Mouse (Mus musculus): ENCODE data around the gene Tec.
"Not testable (repeated sequence)": the region's sequence is repeated elsewhere in the genome, so short reads cannot be mapped to it uniquely, and the experiment has no call there.

The Tec gene

DNA sequence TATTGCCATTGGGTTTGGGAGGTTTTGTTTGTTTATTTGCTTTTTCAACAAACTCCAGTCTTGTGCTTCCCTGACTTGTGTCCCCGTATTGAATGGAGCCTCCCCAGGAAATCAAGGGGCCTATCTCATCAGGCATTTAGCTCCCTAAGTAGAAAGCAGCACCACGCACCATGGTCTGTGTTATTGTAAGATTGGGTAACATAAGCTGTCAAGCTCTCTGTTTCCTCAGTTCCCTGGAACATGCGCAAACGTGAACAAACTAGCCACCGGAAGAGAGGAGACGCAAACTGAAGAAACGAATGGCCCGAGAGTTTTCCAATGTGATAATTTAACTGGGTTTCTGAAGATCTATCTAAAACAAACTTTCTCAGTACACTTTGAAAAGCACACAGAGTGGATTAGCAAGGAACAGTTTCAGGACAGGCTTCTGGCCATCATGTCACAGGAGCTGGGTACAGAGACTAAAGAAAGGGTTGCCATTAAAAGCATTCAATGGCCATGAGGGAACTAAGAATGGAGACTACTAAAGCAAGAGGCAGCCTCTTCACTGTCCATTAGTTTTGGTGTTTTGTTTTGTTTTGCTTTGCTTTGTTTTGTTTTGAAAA, 48.1 kb downstream of the Tec start:
- DNase-seq (ENCODE audit: low spot score) = no peak

GRCm38 (mm10) chr5:72818513-72819180, 49.6 kb downstream of the Tec start:
- DNase-seq (ENCODE audit: low spot score) = no peak

- DNase-seq (ENCODE audit: low spot score) = no peak
These were observed 50.7 kb downstream of the Tec start for GRCm38 (mm10) chr5:72817523-72818091.

DNA sequence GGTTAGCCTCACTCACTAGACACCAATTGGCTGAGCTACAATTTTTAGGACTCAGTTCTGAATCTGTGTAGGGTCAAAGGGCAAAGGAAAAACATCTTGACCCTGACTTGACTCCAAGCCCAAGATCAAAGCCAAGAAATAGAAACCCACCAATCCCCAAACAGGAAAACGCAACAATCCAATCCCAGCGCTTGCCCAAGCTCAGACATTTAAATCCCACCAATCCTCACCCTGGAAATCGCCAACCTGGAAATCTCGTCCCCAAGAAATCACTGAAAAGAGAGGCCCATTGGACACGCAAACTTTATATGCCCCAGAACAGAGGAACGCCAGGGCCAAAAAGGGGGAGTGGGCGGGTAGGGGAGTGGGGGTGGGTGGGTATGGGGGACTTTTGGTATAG, 51.3 kb downstream of the Tec start:
- DNase-seq (ENCODE audit: low spot score) = not testable (repeated sequence)

GRCm38 (mm10) chr5:72816491-72816890, 51.8 kb downstream of the Tec start:
- no peak for DNase-seq (ENCODE audit: low spot score)

DNA sequence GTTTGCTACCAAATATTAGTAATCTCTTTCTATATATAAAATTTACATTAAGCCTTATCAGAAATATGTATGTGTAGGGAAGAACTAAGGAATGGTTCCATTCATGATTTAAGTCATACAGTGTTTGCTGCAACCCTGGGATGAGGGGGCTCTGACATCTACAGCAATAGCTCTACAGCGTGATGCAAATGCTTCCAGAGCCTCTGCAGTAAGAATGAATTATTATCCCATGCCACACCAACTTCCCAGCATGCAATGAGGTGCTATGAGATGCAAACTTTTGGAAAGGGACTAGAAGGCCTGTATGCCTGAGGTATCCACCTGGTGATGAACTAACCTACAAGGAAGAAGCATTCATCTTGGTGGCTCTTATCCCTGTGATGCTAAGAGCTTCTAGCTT, 52.2 kb downstream of the Tec start:
- DNase-seq (ENCODE audit: low spot score) = no peak

GRCm38 (mm10) chr5:72815361-72815760, 52.9 kb downstream of the Tec start:
- no peak for DNase-seq (ENCODE audit: low spot score)

DNA sequence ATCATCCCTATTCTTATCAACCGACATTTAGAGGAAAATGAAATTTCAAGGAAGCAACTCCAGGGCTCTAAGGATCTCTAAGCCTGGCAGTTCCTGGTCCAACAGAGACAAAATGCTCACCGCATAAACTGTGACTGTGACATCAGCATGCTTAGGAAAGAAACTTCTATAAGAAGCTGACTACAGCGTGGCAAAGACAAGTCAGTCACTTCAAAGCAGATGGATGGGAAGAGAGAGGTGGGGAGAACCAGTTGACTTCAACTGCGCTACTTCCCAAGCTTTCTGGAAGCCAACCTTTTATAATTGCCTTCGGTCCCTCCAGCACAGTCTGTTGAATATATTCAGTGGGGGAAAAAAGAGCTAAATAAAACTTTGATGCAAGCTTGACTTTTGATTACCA, 54.2 kb downstream of the Tec start:
- no peak for DNase-seq (ENCODE audit: low spot score)

DNA sequence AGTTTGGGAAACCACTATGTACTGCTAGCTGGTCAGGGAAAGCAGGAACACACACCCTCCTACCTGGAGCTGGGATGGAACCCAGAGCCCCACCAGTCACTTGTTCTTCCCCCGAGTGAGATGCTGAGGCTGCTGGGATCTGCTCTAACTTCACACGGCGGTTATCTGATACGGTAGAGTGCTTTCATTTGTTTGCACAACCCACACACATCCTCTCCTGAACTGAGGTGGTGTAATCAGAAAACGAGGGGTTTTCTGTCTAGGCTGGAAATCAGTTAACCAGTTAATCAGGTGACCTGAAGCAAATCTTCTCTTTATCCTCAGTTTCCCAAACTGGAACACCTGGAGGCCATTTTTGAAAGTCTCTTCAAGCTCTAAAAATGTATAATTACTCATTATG, 55.4 kb downstream of the Tec start:
- DNase-seq (ENCODE audit: low spot score) = no peak

- DNase-seq (ENCODE audit: low spot score) = no peak
These were observed 56.0 kb downstream of the Tec start for GRCm38 (mm10) chr5:72812328-72812727.

DNA sequence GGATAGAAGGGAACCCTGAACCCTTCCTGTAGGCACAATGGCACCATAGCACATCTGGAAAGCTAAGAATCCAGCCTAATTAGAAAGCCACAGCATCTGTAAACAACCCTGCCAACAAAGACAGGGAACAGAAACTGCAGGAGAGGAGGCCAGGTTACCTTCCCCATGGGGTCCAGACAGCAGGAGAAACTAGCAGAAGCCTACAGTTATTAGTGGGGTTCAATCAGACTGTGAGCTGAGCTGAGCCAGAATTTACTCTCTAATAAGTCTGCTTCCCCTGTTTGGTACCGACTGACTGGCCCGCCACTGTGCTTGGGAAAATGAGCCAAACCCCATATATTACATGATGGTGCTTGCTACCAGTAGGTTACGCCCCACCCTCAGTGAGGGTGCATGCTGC, 56.9 kb downstream of the Tec start:
- DNase-seq (ENCODE audit: low spot score) = no peak

GRCm38 (mm10) chr5:72810990-72811389, 57.3 kb downstream of the Tec start:
- no peak for DNase-seq (ENCODE audit: low spot score)

GRCm38 (mm10) chr5:72809480-72809879, 58.8 kb downstream of the Tec start:
- DNase-seq (ENCODE audit: low spot score) = no peak

DNA sequence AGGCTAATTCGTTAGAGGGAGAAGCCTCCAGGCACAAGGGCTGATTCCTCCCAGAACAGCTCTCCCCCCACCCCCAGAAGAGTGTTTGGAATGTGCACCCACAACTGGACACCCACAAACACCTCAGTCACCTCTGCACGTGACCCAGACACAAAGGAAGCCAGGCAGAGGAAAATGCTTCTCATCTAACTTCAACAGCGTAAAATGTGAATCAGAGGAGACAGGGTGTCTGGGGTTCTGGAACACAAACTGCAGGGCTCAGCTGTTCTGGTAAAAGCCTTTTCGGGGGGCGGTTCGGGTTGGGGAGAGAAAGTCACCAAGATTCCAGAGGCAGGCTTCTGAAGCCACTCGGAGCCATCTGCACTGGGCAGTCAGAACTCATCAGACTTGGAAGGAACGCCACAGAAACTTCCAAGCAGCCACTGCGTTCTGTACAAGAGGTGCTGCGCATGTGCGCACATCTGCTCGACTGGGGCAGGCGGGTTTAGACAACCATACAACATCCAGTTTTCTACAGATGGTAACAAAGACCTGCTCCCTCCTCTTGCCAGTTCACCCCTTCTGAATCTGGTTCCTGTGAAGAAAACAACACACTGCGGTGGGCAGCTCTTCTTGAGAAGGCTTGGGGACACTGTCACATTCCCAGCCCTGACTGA, 59.7 kb downstream of the Tec start:
- DNase-seq (ENCODE audit: low spot score) = peak; percentile 39

- no peak for DNase-seq (ENCODE audit: low spot score)
These were observed 65.4 kb downstream of the Tec start for GRCm38 (mm10) chr5:72802851-72803250.

GRCm38 (mm10) chr5:72798563-72798962, 69.7 kb downstream of the Tec start:
- no peak for DNase-seq (ENCODE audit: low spot score)

GRCm38 (mm10) chr5:72796186-72796613, 72.1 kb downstream of the Tec start:
- DNase-seq (ENCODE audit: low spot score) = peak; percentile 34

DNA sequence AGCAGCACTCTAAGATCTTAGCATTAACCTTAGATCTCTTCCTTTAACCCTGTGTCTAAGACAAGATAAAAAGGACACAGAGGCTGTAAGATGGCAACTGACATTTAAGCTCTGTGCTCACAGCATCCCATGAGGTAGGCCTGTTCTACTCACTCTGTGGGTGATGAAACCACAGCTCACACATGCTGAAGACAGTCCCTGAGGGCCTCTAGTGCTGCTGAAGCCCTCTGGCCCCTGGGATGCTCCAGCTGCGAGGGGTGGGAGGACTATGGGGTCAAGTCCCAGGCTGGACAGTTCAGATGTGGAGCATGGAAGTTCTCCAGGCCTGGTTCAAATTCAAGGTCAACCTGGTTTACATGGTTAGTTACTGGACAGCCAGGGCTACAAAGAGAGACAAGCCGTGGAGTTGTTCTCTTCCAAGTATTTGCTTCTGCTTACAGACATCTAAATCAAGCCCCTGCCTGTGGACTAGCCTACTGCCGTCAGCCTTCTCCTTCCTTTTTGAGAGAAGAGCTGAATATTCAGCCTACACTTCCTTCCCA, 74.9 kb downstream of the Tec start:
- DNase-seq (ENCODE audit: low spot score) = no peak

- DNase-seq (ENCODE audit: low spot score) = no peak
These were observed 76.5 kb downstream of the Tec start for GRCm38 (mm10) chr5:72791789-72792188.

DNA sequence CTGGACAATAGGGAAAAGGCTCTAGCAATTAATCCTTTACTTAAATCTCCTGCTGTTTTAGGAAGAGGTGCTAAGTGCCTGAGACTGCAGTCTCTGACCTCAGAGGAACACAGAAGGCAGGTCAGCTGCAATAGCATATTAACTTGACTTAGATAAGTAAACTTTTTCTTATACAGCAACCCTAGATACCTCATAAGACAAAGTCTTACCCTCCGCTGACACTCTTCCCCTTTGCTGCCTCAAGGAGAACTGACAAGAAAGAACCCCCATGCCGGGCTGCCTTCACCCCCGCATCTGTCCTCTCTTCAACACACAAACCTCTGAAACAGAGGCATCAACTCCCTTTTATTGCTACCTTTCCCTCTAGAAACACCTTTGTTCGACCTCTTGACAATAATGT, 76.9 kb downstream of the Tec start:
- DNase-seq (ENCODE audit: low spot score) = no peak

DNA sequence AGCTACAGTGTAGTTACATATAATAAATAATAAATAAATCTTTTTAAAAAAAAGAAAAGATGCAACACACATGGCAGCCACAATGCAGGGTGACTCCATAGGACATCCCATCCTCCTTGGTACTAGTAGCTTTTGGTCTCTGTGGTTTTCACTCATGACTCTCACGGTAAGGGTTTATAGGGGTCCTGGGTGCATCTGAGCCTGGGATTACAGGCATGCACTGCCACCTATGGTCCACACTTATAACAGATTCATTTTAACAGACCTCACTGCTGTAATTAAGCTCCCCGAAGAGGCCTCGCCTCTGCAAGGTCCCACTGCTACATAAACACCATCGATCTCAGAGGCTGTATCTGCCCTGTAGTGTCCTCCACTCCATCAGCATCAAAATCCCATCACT, 82.8 kb downstream of the Tec start:
- no peak for DNase-seq (ENCODE audit: low spot score)

DNA sequence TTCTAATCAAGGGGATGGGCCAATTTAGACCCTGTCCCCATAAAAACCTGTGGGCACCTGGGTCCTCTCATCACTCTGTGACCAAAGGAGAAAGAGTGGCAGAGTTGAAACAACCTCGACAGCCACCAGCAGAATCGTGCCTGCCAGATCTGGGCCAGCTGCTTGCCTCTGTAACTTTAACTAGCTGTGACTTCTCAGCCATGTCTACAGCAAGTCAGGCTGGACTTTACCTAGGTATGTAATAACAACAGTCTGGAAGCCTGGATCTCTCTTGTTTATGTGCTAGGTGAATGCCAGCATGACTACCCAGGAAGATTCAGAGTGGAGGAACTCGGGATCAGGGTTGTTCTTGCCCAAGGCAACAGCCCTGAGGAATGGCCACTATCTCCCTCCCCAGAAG, 83.6 kb downstream of the Tec start:
- DNase-seq (ENCODE audit: low spot score) = no peak

GRCm38 (mm10) chr5:72783957-72784356, 84.3 kb downstream of the Tec start:
- DNase-seq (ENCODE audit: low spot score) = no peak
